Mouse (Mus musculus) heart, embryonic 14.5 days (tissue): ENCODE results near the gene Arv1. TPM values are rescaled to one million over a fixed set of nuclear protein-coding genes. Genes with fewer than 3 reads are reported as not detected.

ENCODE experiments used
- ATAC-seq: fragments of 200-750 bp; cut with Nextera tagmentation; 2 replicates; pipeline ENCODE4 v1.8.0; 2017; ENCODE audit warnings: low read depth, moderate TSS enrichment; ENCODE audit not compliant: insufficient number of reproducible peaks, insufficient read depth, low FRiP score
- H3K27ac ChIP-seq, 2 experiments: fragments of 200-500 bp in 1 of 2; fragments of 300-500 bp in 1 of 2; sonication (generic) in 1 of 2; replicated peaks in 1 of 2; 2 replicates each; pipeline ENCODE4 v1.5.1; 2012 to 2014; ENCODE audit warnings: low read depth in 2 of 2, low read length in 2 of 2, control low read depth in 1 of 2, mild to moderate bottlenecking in 1 of 2, mixed read lengths in 1 of 2; ENCODE audit not compliant: control insufficient read depth in 1 of 2, insufficient read depth in 1 of 2
- H3K27me3 ChIP-seq: fragments of 300-500 bp; sonication (generic); 2 replicates; pipeline ENCODE4 v1.6.1; 2014; ENCODE audit warnings: mild to moderate bottlenecking, low read length, control low read depth; ENCODE audit not compliant: control insufficient read depth, insufficient read depth
- H3K36me3 ChIP-seq: fragments of 300-500 bp; sonication (generic); 2 replicates; pipeline ENCODE4 v1.6.1; 2014; ENCODE audit warnings: mild to moderate bottlenecking, control low read depth, low read length, mixed read lengths; ENCODE audit not compliant: control insufficient read depth, insufficient read depth
- H3K4me1 ChIP-seq, 2 experiments: fragments of 200-500 bp in 1 of 2; fragments of 300-500 bp in 1 of 2; sonication (generic) in 1 of 2; 2 replicates each; pipeline ENCODE4 v1.6.1; 2012 to 2014; ENCODE audit warnings: low read length in 2 of 2, control low read depth in 1 of 2, mixed read lengths in 1 of 2; ENCODE audit not compliant: control insufficient read depth in 2 of 2, insufficient read depth in 2 of 2
- H3K4me2 ChIP-seq: fragments of 300-500 bp; sonication (generic); 2 replicates; pipeline ENCODE4 v1.6.1; 2014; ENCODE audit warnings: mild to moderate bottlenecking, low read length
- H3K4me3 ChIP-seq, 2 experiments: fragments of 200-500 bp in 1 of 2; fragments of 300-500 bp in 1 of 2; sonication (generic) in 1 of 2; 2 replicates each; pipeline ENCODE4 v1.5.1; 2012 to 2014; ENCODE audit warnings: low read length in 2 of 2, mild to moderate bottlenecking in 2 of 2, control low read depth in 1 of 2, low read depth in 1 of 2, moderate library complexity in 1 of 2; ENCODE audit not compliant: control insufficient read depth in 1 of 2, insufficient read depth in 1 of 2
- H3K9ac ChIP-seq: fragments of 300-500 bp; sonication (generic); 2 replicates; pipeline ENCODE4 v1.6.1; 2014; ENCODE audit warnings: mild to moderate bottlenecking, low read length
- H3K9me3 ChIP-seq: fragments of 300-500 bp; sonication (generic); 2 replicates; pipeline ENCODE4 v1.6.1; 2016; ENCODE audit warnings: low read length, control low read depth; ENCODE audit not compliant: control insufficient read depth
- WGBS: fragments of 180-500 bp; shearing (Covaris S2); extraction: QIAGEN DNeasy Blood & Tissue Kit; methylation state at CpG from one replicate; pipeline ENCODE4 v1.1.7; 2014; 5-methylcytosine and 5-hydroxymethylcytosine counted together
- polyA plus RNA-seq: library from polyadenylated mRNA; unstranded; fragments of >200 nt; fragmentation: Nextera tagmentation; extraction: Ambion mirVana; gene quantifications from 2 replicates; pipeline ENCODE4 v1.2.1, GENCODE M21; 2014

Gene Arv1
- 14.0 and 17.3 TPM in 2 replicates for polyA plus RNA-seq

- peak; percentile 99 for ATAC-seq
- no peaks in the 10 kb centered on the region for H3K27me3 ChIP-seq
- peak within 1 kb of the TSS in 1 of 2 experiments; percentile 55; a peak in 2 of 4 replicates for H3K27ac ChIP-seq
- peak within 1 kb of the TSS; percentile 93 for H3K4me2 ChIP-seq
- peaks cover 8 to 19% of the 10 kb centered on the region in 2 experiments for H3K4me1 ChIP-seq
- H3K9ac ChIP-seq = peak within 1 kb of the TSS; percentile 92
- under 1% methylated on average over 59 of the region's 59 CpGs for WGBS
- H3K9me3 ChIP-seq = no peaks in the 10 kb centered on the region
- peaks cover 17% of the 10 kb centered on the region for H3K36me3 ChIP-seq
- H3K4me3 ChIP-seq = peak within 1 kb of the TSS; percentile 90 to 94
Observed at GRCm38 (mm10) chr8:124721862-124722515, at the start of gene Arv1, which contains the start of gene Ttc13. Gene Arv1 (plus strand): TSS chr8:124722139. Gene Ttc13 (minus strand): TSS chr8:124721983.

GRCm38 (mm10) chr8:124672345-124672744, 49.6 kb upstream of the Arv1 start:
- Histone ChIP-seq H3K27ac (no peak overlapping the region), H3K4me3 (no peak overlapping the region), H3K9me3 (no peaks in the 10 kb centered on the region), H3K4me1 (peaks cover 0 to 2% of the 10 kb centered on the region in 2 experiments; a peak in 1 of 4 replicates), H3K9ac (no peak overlapping the region), H3K27me3 (no peaks in the 10 kb centered on the region), H3K4me2 (no peak overlapping the region), H3K36me3 (peaks cover 48% of the 10 kb centered on the region)
- ATAC-seq = no peak
- WGBS = 98% methylated on average over 2 of the region's 2 CpGs

DNA sequence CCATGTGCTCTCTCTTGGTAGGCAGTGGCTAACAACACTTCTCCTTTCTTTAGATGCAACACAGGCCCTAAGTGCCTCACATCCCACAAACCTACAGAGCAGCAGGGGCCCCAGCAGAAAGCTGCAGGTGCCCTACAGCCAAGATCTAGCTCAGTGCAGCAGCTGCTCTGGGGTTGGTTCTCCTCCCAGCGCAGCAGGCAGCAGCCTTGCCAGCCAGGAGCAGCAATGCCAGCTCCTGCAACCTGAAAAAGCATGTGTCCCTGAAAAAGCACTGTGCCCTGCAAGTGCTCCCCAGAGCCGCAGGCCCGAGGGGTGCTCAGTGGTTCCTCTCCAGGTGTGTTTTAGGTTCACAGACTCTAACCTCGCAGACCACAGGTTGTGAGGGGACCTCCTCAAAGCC, 45.3 kb upstream of the Arv1 start:
- Histone ChIP-seq H3K4me1 (peaks cover 0 to 2% of the 10 kb centered on the region in 2 experiments; a peak in 1 of 4 replicates), H3K9ac (no peak overlapping the region), H3K27ac (no peak overlapping the region), H3K9me3 (no peaks in the 10 kb centered on the region), H3K27me3 (no peaks in the 10 kb centered on the region), H3K36me3 (peaks cover 73% of the 10 kb centered on the region), H3K4me2 (no peak overlapping the region), H3K4me3 (no peak overlapping the region)
- ATAC-seq = no peak
- WGBS = 94% methylated on average over 4 of the region's 4 CpGs

DNA sequence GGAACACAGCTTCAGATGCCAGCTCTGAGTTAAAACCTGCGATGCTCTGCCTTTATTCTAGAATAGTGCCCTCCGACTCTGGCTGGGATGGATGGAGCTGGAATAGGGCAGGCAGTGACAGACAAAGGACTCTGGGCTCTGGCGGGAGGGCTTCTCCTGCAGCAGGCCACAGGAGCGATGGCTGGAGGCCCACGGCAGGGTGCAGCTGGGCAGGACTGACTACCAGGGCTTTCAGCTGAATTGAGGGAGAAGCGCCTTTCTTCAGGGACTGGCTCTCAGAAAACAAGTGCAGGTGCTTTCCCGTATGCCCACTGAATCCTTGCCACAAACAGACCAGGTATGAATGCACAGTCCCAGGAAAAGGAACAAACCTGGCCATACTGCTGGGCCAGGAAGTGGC, 44.9 kb upstream of the Arv1 start:
- Histone ChIP-seq H3K9me3 (no peaks in the 10 kb centered on the region), H3K4me3 (no peak overlapping the region), H3K9ac (peak overlapping the region; percentile 44; the same call in 1 of the 2 replicates), H3K27me3 (no peaks in the 10 kb centered on the region), H3K4me1 (peaks cover 0 to 2% of the 10 kb centered on the region in 2 experiments; a peak in 1 of 4 replicates), H3K36me3 (peaks cover 73% of the 10 kb centered on the region), H3K27ac (no peak overlapping the region; a peak in 1 of 4 replicates), H3K4me2 (no peak overlapping the region)
- WGBS = 83% methylated on average over 7 of the region's 7 CpGs
- no peak for ATAC-seq

DNA sequence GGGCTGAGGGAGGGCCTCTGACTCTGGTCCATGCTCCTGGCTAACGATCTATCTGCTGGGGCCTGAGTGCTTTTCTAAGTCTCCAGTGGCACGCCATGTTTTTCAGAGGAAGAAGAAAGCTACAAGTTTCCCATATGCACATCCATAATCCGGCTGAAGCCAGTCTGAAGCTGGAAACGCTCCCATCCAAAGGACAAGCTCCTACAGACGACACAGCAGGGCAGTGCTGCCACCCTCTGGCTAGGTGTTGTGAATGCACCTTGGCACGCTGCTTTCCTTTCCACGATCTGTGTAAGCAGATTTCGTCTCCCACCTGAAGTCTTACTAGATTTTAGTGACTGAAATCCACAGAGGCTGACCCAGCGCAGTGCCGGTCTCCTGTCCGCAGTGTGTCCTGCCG, 44.5 kb upstream of the Arv1 start:
- H3K27ac ChIP-seq = no peak overlapping the region; a peak in 1 of 4 replicates
- H3K4me2 ChIP-seq = no peak overlapping the region
- H3K27me3 ChIP-seq = no peaks in the 10 kb centered on the region
- no peak overlapping the region for H3K4me3 ChIP-seq
- H3K4me1 ChIP-seq = peaks cover 0 to 2% of the 10 kb centered on the region in 2 experiments; a peak in 1 of 4 replicates
- peaks cover 73% of the 10 kb centered on the region for H3K36me3 ChIP-seq
- 42% methylated on average over 12 of the region's 12 CpGs for WGBS
- no peak for ATAC-seq
- peak overlapping the region; percentile 44; the same call in 1 of the 2 replicates for H3K9ac ChIP-seq
- H3K9me3 ChIP-seq = no peaks in the 10 kb centered on the region

- H3K27me3 ChIP-seq = no peaks in the 10 kb centered on the region
- H3K4me1 ChIP-seq = peaks cover 0 to 2% of the 10 kb centered on the region in 2 experiments; a peak in 1 of 4 replicates
- no peak overlapping the region for H3K27ac ChIP-seq
- WGBS = 91% methylated on average over 13 of the region's 13 CpGs
- ATAC-seq = no peak
- H3K9ac ChIP-seq = no peak overlapping the region
- no peaks in the 10 kb centered on the region for H3K9me3 ChIP-seq
- no peak overlapping the region for H3K4me2 ChIP-seq
- H3K4me3 ChIP-seq = no peak overlapping the region
- H3K36me3 ChIP-seq = peaks cover 73% of the 10 kb centered on the region
Observed at GRCm38 (mm10) chr8:124678246-124678645, 43.7 kb upstream of the Arv1 start.

DNA sequence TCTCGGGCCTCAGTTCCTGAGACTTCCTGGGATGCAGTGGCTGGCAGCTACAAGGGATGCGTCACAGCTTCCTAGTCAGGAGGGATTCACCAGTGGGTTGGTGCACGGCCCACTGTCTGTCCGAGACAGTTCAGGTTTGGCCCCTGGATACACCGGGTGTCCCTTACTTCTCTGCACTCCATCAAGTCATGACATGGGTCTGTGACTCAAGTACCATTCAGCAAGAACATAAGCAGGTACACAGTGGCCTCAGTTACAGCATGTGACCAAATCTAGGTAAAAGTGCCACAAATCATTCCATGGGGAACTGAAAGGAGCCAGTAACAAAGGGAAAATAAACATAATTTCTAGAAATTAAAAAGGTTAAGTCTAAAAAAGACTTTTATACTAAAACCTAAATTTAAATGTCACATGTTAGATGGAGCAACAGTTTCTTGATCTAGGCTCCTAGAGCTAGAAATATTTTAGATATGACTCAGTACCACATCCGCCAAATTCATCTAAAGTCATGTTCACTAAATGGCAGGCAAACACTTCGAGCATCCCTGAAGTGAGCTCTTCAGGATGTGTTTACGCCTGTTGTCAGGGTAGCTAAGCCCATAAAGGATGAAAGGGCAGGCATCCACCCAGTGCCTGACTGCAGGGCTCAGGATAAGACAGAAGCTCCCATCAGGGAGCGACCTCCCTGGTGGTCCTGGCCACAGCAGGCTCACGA, 40.7 kb upstream of the Arv1 start:
- H3K4me2 ChIP-seq = no peak overlapping the region
- 77% methylated on average over 10 of the region's 10 CpGs for WGBS
- ATAC-seq = no peak
- peaks cover 82% of the 10 kb centered on the region for H3K36me3 ChIP-seq
- H3K4me1 ChIP-seq = peaks cover 0 to 2% of the 10 kb centered on the region in 2 experiments; a peak in 1 of 4 replicates
- no peaks in the 10 kb centered on the region for H3K27me3 ChIP-seq
- H3K27ac ChIP-seq = no peak overlapping the region
- no peak overlapping the region for H3K9ac ChIP-seq
- H3K9me3 ChIP-seq = no peaks in the 10 kb centered on the region
- H3K4me3 ChIP-seq = no peak overlapping the region
